Mouse (Mus musculus): ENCODE data around the gene Brca1. TPM values are rescaled to one million over a fixed set of nuclear protein-coding genes. Genes with fewer than 3 reads are reported as not detected.

Gene Brca1
- polyA plus RNA-seq, 1 experiment from 2014 or later: 24.7 TPM

- Histone ChIP-seq H3K4me3 (ENCODE audit: low read depth, low read length) (no peak overlapping the region), H3K4me1 (ENCODE audit: control insufficient read depth, insufficient read depth, low read length) (peaks cover 13% of the 10 kb centered on the region; the same call in 1 of the 2 replicates), H3K27me3 (ENCODE audit: control insufficient read depth, insufficient read depth, low read length) (no peaks in the 10 kb centered on the region), H3K4me2 (ENCODE audit: low read depth, low read length) (peak overlapping the region; percentile 10; the same call in 1 of the 2 replicates), H3K36me3 (replicated peaks; ENCODE audit: control insufficient read depth, insufficient read depth, low read depth, low read length) (no peaks in the 10 kb centered on the region), H3K27ac (replicated peaks; ENCODE audit: low read depth, low read length) (no peak overlapping the region), H3K9me3 (replicated peaks; ENCODE audit: control insufficient read depth, low read length) (no peaks in the 10 kb centered on the region), H3K9ac (replicated peaks; ENCODE audit: low read length) (no peak overlapping the region)
- 86% methylated on average over 14 of the region's 14 CpGs for WGBS
- DNase-seq (ENCODE audit: low spot score) (no peak), ATAC-seq (replicated peaks; ENCODE audit: insufficient number of reproducible peaks, low FRiP score, low TSS enrichment, low read depth) (no peak)
Observed at GRCm38 (mm10) chr11:101462141-101462540, 89.6 kb downstream of the Brca1 start.

- no peak overlapping the region for H3K27ac ChIP-seq (replicated peaks; ENCODE audit: low read depth, low read length)
- 85% methylated on average over 15 of the region's 15 CpGs for WGBS
- H3K4me2 ChIP-seq (ENCODE audit: low read depth, low read length): no peak overlapping the region
- no peak for DNase-seq (ENCODE audit: low spot score)
- no peaks in the 10 kb centered on the region for H3K9me3 ChIP-seq (replicated peaks; ENCODE audit: control insufficient read depth, low read length)
- H3K4me1 ChIP-seq (ENCODE audit: control insufficient read depth, insufficient read depth, low read length): peaks cover 13% of the 10 kb centered on the region; the same call in 1 of the 2 replicates
- no peaks in the 10 kb centered on the region for H3K36me3 ChIP-seq (replicated peaks; ENCODE audit: control insufficient read depth, insufficient read depth, low read depth, low read length)
- no peak for ATAC-seq (replicated peaks; ENCODE audit: insufficient number of reproducible peaks, low FRiP score, low TSS enrichment, low read depth)
- no peaks in the 10 kb centered on the region for H3K27me3 ChIP-seq (ENCODE audit: control insufficient read depth, insufficient read depth, low read length)
- no peak overlapping the region for H3K4me3 ChIP-seq (ENCODE audit: low read depth, low read length)
- no peak overlapping the region; the same call in 1 of the 2 replicates for H3K9ac ChIP-seq (replicated peaks; ENCODE audit: low read length)
Observed at GRCm38 (mm10) chr11:101460321-101460720, 91.4 kb downstream of the Brca1 start.

GRCm38 (mm10) chr11:101459716-101460115 is 92.0 kb downstream of the Brca1 start:
- Histone ChIP-seq H3K9ac (replicated peaks; ENCODE audit: low read length) (no peak overlapping the region; the same call in 1 of the 2 replicates), H3K4me2 (ENCODE audit: low read depth, low read length) (no peak overlapping the region), H3K36me3 (replicated peaks; ENCODE audit: control insufficient read depth, insufficient read depth, low read depth, low read length) (no peaks in the 10 kb centered on the region), H3K27ac (replicated peaks; ENCODE audit: low read depth, low read length) (no peak overlapping the region), H3K4me3 (ENCODE audit: low read depth, low read length) (no peak overlapping the region; the same call in 1 of the 2 replicates), H3K27me3 (ENCODE audit: control insufficient read depth, insufficient read depth, low read length) (no peaks in the 10 kb centered on the region), H3K9me3 (replicated peaks; ENCODE audit: control insufficient read depth, low read length) (no peaks in the 10 kb centered on the region), H3K4me1 (ENCODE audit: control insufficient read depth, insufficient read depth, low read length) (peaks cover 13% of the 10 kb centered on the region; the same call in 1 of the 2 replicates)
- DNase-seq (ENCODE audit: low spot score): no peak
- WGBS: 25% methylated on average over 6 of the region's 6 CpGs
- 0 out of 2 replicates have a peak, but pooled peaks have one; percentile 35 for ATAC-seq (replicated peaks; ENCODE audit: insufficient number of reproducible peaks, low FRiP score, low TSS enrichment, low read depth)

GRCm38 (mm10) chr11:101458217-101458616 is 93.5 kb downstream of the Brca1 start:
- H3K4me2 ChIP-seq (ENCODE audit: low read depth, low read length): no peak overlapping the region
- WGBS: 82% methylated on average over 12 of the region's 12 CpGs
- H3K9ac ChIP-seq (replicated peaks; ENCODE audit: low read length): no peak overlapping the region
- H3K36me3 ChIP-seq (replicated peaks; ENCODE audit: control insufficient read depth, insufficient read depth, low read depth, low read length): no peaks in the 10 kb centered on the region
- H3K9me3 ChIP-seq (replicated peaks; ENCODE audit: control insufficient read depth, low read length): no peaks in the 10 kb centered on the region
- H3K4me3 ChIP-seq (ENCODE audit: low read depth, low read length): no peak overlapping the region
- H3K4me1 ChIP-seq (ENCODE audit: control insufficient read depth, insufficient read depth, low read length): peaks cover 7% of the 10 kb centered on the region; the same call in 1 of the 2 replicates
- DNase-seq (ENCODE audit: low spot score): no peak
- no peak overlapping the region for H3K27ac ChIP-seq (replicated peaks; ENCODE audit: low read depth, low read length)
- ATAC-seq (replicated peaks; ENCODE audit: insufficient number of reproducible peaks, low FRiP score, low TSS enrichment, low read depth): no peak
- H3K27me3 ChIP-seq (ENCODE audit: control insufficient read depth, insufficient read depth, low read length): no peaks in the 10 kb centered on the region

- no peak for ATAC-seq (replicated peaks; ENCODE audit: insufficient number of reproducible peaks, low FRiP score, low TSS enrichment, low read depth)
- H3K9me3 ChIP-seq (replicated peaks; ENCODE audit: control insufficient read depth, low read length): no peaks in the 10 kb centered on the region
Observed at GRCm38 (mm10) chr11:101457631-101458030, 94.1 kb downstream of the Brca1 start.

GRCm38 (mm10) chr11:101455627-101456026 is 96.1 kb downstream of the Brca1 start:
- H3K4me1 ChIP-seq (ENCODE audit: control insufficient read depth, insufficient read depth, low read length): peaks cover 4% of the 10 kb centered on the region; the same call in 1 of the 2 replicates
- H3K9me3 ChIP-seq (replicated peaks; ENCODE audit: control insufficient read depth, low read length): no peaks in the 10 kb centered on the region
- no peak overlapping the region for H3K4me2 ChIP-seq (ENCODE audit: low read depth, low read length)
- H3K36me3 ChIP-seq (replicated peaks; ENCODE audit: control insufficient read depth, insufficient read depth, low read depth, low read length): no peaks in the 10 kb centered on the region
- H3K9ac ChIP-seq (replicated peaks; ENCODE audit: low read length): no peak overlapping the region
- H3K27ac ChIP-seq (replicated peaks; ENCODE audit: low read depth, low read length): no peak overlapping the region
- no peak for ATAC-seq (replicated peaks; ENCODE audit: insufficient number of reproducible peaks, low FRiP score, low TSS enrichment, low read depth)
- no peak overlapping the region for H3K4me3 ChIP-seq (ENCODE audit: low read depth, low read length)
- no peak for DNase-seq (ENCODE audit: low spot score)
- 84% methylated on average over 7 of the region's 7 CpGs for WGBS
- H3K27me3 ChIP-seq (ENCODE audit: control insufficient read depth, insufficient read depth, low read length): no peaks in the 10 kb centered on the region

More at GRCm38 (mm10) chr11:101457631-101458030, 94.1 kb downstream of the Brca1 start:
- Histone ChIP-seq H3K27me3 (ENCODE audit: control insufficient read depth, insufficient read depth, low read length) (no peaks in the 10 kb centered on the region), H3K36me3 (replicated peaks; ENCODE audit: control insufficient read depth, insufficient read depth, low read depth, low read length) (no peaks in the 10 kb centered on the region), H3K27ac (replicated peaks; ENCODE audit: low read depth, low read length) (no peak overlapping the region), H3K9ac (replicated peaks; ENCODE audit: low read length) (no peak overlapping the region), H3K4me1 (ENCODE audit: control insufficient read depth, insufficient read depth, low read length) (peaks cover 7% of the 10 kb centered on the region; the same call in 1 of the 2 replicates), H3K4me2 (ENCODE audit: low read depth, low read length) (no peak overlapping the region), H3K4me3 (ENCODE audit: low read depth, low read length) (no peak overlapping the region)
- WGBS: 85% methylated on average over 9 of the region's 9 CpGs
- no peak for DNase-seq (ENCODE audit: low spot score)

- Histone ChIP-seq H3K4me1 (ENCODE audit: control insufficient read depth, insufficient read depth, low read length) (peaks cover 2% of the 10 kb centered on the region; the same call in 1 of the 2 replicates), H3K9me3 (replicated peaks; ENCODE audit: control insufficient read depth, low read length) (no peaks in the 10 kb centered on the region), H3K27me3 (ENCODE audit: control insufficient read depth, insufficient read depth, low read length) (no peaks in the 10 kb centered on the region), H3K4me3 (ENCODE audit: low read depth, low read length) (no peak overlapping the region), H3K27ac (replicated peaks; ENCODE audit: low read depth, low read length) (no peak overlapping the region), H3K36me3 (replicated peaks; ENCODE audit: control insufficient read depth, insufficient read depth, low read depth, low read length) (no peaks in the 10 kb centered on the region), H3K9ac (replicated peaks; ENCODE audit: low read length) (0 out of 2 replicates have a peak overlapping the region, but pooled peaks have one; percentile 29), H3K4me2 (ENCODE audit: low read depth, low read length) (no peak overlapping the region)
- DNase-seq (ENCODE audit: low spot score) (no peak), ATAC-seq (replicated peaks; ENCODE audit: insufficient number of reproducible peaks, low FRiP score, low TSS enrichment, low read depth) (no peak)
- 27% methylated on average over 6 of the region's 6 CpGs for WGBS
Observed at GRCm38 (mm10) chr11:101454702-101455101, 97.1 kb downstream of the Brca1 start.

- ATAC-seq (replicated peaks; ENCODE audit: insufficient number of reproducible peaks, low FRiP score, low TSS enrichment, low read depth): no peak
- Histone ChIP-seq H3K36me3 (replicated peaks; ENCODE audit: control insufficient read depth, insufficient read depth, low read depth, low read length) (no peaks in the 10 kb centered on the region), H3K27me3 (ENCODE audit: control insufficient read depth, insufficient read depth, low read length) (no peaks in the 10 kb centered on the region), H3K27ac (replicated peaks; ENCODE audit: low read depth, low read length) (no peak overlapping the region), H3K4me2 (ENCODE audit: low read depth, low read length) (no peak overlapping the region), H3K9ac (replicated peaks; ENCODE audit: low read length) (no peak overlapping the region), H3K9me3 (replicated peaks; ENCODE audit: control insufficient read depth, low read length) (no peaks in the 10 kb centered on the region), H3K4me1 (ENCODE audit: control insufficient read depth, insufficient read depth, low read length) (no peaks in the 10 kb centered on the region; the same call in 1 of the 2 replicates), H3K4me3 (ENCODE audit: low read depth, low read length) (no peak overlapping the region)
- 73% methylated on average over 10 of the region's 10 CpGs for WGBS
- DNase-seq (ENCODE audit: low spot score): no peak
Observed at GRCm38 (mm10) chr11:101452093-101452774, 99.5 kb downstream of the Brca1 start.

All from embryonic facial prominence, embryonic 11.5 days (tissue).